Mouse (Mus musculus): Measurements from ENCODE around the gene Stab2. TPM values are rescaled to one million over a fixed set of nuclear protein-coding genes. Genes with fewer than 3 reads are reported as not detected.
A peak's percentile ranks its signal among the peaks of the same experiment; 100 is the strongest.

The Stab2 gene
- polyA plus RNA-seq, 1 experiment from 2014 or later: 0.23 TPM

- 93% methylated on average over 10 of the region's 10 CpGs for WGBS
- Histone ChIP-seq H3K36me3 (ENCODE audit: control insufficient read depth, insufficient read depth, low read length) (no peaks in the 10 kb centered on the region), H3K27me3 (ENCODE audit: control insufficient read depth, insufficient read depth, low read length) (no peaks in the 10 kb centered on the region), H3K4me1 (ENCODE audit: control insufficient read depth, insufficient read depth, low read length) (no peaks in the 10 kb centered on the region), H3K4me3 (ENCODE audit: low read depth, low read length) (no peak overlapping the region), H3K9me3 (ENCODE audit: control insufficient read depth, low read length) (no peaks in the 10 kb centered on the region), H3K27ac (replicated peaks; ENCODE audit: low read depth, low read length) (no peak overlapping the region), H3K9ac (ENCODE audit: low read length) (no peak overlapping the region), H3K4me2 (ENCODE audit: low read depth, severe bottlenecking) (no peak overlapping the region)
- DNase-seq (ENCODE audit: low spot score): no peak
- no peak for ATAC-seq (ENCODE audit: insufficient number of reproducible peaks, low FRiP score, low TSS enrichment, low read depth)
Observed at GRCm38 (mm10) chr10:86825871-86826522, 181.8 kb downstream of the Stab2 start.

GRCm38 (mm10) chr10:86824871-86825270, 183.0 kb downstream of the Stab2 start:
- ATAC-seq (ENCODE audit: insufficient number of reproducible peaks, low FRiP score, low TSS enrichment, low read depth) (no peak), DNase-seq (ENCODE audit: low spot score) (no peak)
- H3K27me3 ChIP-seq (ENCODE audit: control insufficient read depth, insufficient read depth, low read length): no peaks in the 10 kb centered on the region
- H3K4me1 ChIP-seq (ENCODE audit: control insufficient read depth, insufficient read depth, low read length): peaks cover 1% of the 10 kb centered on the region; the same call in 1 of the 2 replicates
- H3K9me3 ChIP-seq (ENCODE audit: control insufficient read depth, low read length): no peaks in the 10 kb centered on the region
- H3K36me3 ChIP-seq (ENCODE audit: control insufficient read depth, insufficient read depth, low read length): no peaks in the 10 kb centered on the region
- WGBS: 42% methylated on average over 14 of the region's 14 CpGs
- no peak overlapping the region for H3K4me3 ChIP-seq (ENCODE audit: low read depth, low read length)
- H3K4me2 ChIP-seq (ENCODE audit: low read depth, severe bottlenecking): no peak overlapping the region
- no peak overlapping the region for H3K27ac ChIP-seq (replicated peaks; ENCODE audit: low read depth, low read length)
- no peak overlapping the region for H3K9ac ChIP-seq (ENCODE audit: low read length)

GRCm38 (mm10) chr10:86824093-86824492, 183.7 kb downstream of the Stab2 start:
- H3K4me2 ChIP-seq (ENCODE audit: low read depth, severe bottlenecking): no peak overlapping the region
- ATAC-seq (ENCODE audit: insufficient number of reproducible peaks, low FRiP score, low TSS enrichment, low read depth) (no peak), DNase-seq (ENCODE audit: low spot score) (no peak)
- no peaks in the 10 kb centered on the region for H3K9me3 ChIP-seq (ENCODE audit: control insufficient read depth, low read length)
- no peak overlapping the region for H3K4me3 ChIP-seq (ENCODE audit: low read depth, low read length)
- H3K4me1 ChIP-seq (ENCODE audit: control insufficient read depth, insufficient read depth, low read length): peaks cover 8% of the 10 kb centered on the region; the same call in 1 of the 2 replicates
- no peaks in the 10 kb centered on the region for H3K27me3 ChIP-seq (ENCODE audit: control insufficient read depth, insufficient read depth, low read length)
- H3K27ac ChIP-seq (replicated peaks; ENCODE audit: low read depth, low read length): no peak overlapping the region
- H3K36me3 ChIP-seq (ENCODE audit: control insufficient read depth, insufficient read depth, low read length): no peaks in the 10 kb centered on the region
- H3K9ac ChIP-seq (ENCODE audit: low read length): no peak overlapping the region
- WGBS: 86% methylated on average over 6 of the region's 6 CpGs

- H3K4me1 ChIP-seq (ENCODE audit: control insufficient read depth, insufficient read depth, low read length): peaks cover 8% of the 10 kb centered on the region; the same call in 1 of the 2 replicates
- ATAC-seq (ENCODE audit: insufficient number of reproducible peaks, low FRiP score, low TSS enrichment, low read depth) (no peak), DNase-seq (ENCODE audit: low spot score) (no peak)
- H3K9me3 ChIP-seq (ENCODE audit: control insufficient read depth, low read length): no peaks in the 10 kb centered on the region
- no peak overlapping the region for H3K9ac ChIP-seq (ENCODE audit: low read length)
- H3K36me3 ChIP-seq (ENCODE audit: control insufficient read depth, insufficient read depth, low read length): no peaks in the 10 kb centered on the region
- H3K4me2 ChIP-seq (ENCODE audit: low read depth, severe bottlenecking): no peak overlapping the region
- no peak overlapping the region for H3K27ac ChIP-seq (replicated peaks; ENCODE audit: low read depth, low read length)
- no peak overlapping the region for H3K4me3 ChIP-seq (ENCODE audit: low read depth, low read length)
- no peaks in the 10 kb centered on the region for H3K27me3 ChIP-seq (ENCODE audit: control insufficient read depth, insufficient read depth, low read length)
- WGBS: 92% methylated on average over 7 of the region's 7 CpGs
Observed at GRCm38 (mm10) chr10:86821014-86821413, 186.8 kb downstream of the Stab2 start.

GRCm38 (mm10) chr10:86819649-86820165, 188.1 kb downstream of the Stab2 start:
- peaks cover 9% of the 10 kb centered on the region; the same call in 1 of the 2 replicates for H3K4me1 ChIP-seq (ENCODE audit: control insufficient read depth, insufficient read depth, low read length)
- WGBS: 53% methylated on average over 8 of the region's 8 CpGs
- no peaks in the 10 kb centered on the region for H3K9me3 ChIP-seq (ENCODE audit: control insufficient read depth, low read length)
- H3K9ac ChIP-seq (ENCODE audit: low read length): no peak overlapping the region
- H3K36me3 ChIP-seq (ENCODE audit: control insufficient read depth, insufficient read depth, low read length): no peaks in the 10 kb centered on the region
- no peak overlapping the region for H3K4me2 ChIP-seq (ENCODE audit: low read depth, severe bottlenecking)
- DNase-seq (ENCODE audit: low spot score): peak; percentile 24
- no peak overlapping the region for H3K4me3 ChIP-seq (ENCODE audit: low read depth, low read length)
- no peak overlapping the region for H3K27ac ChIP-seq (replicated peaks; ENCODE audit: low read depth, low read length)
- ATAC-seq (ENCODE audit: insufficient number of reproducible peaks, low FRiP score, low TSS enrichment, low read depth): no peak
- no peaks in the 10 kb centered on the region for H3K27me3 ChIP-seq (ENCODE audit: control insufficient read depth, insufficient read depth, low read length)

GRCm38 (mm10) chr10:86815133-86815532, 192.7 kb downstream of the Stab2 start:
- H3K4me2 ChIP-seq (ENCODE audit: low read depth, severe bottlenecking): no peak overlapping the region
- peaks cover 16% of the 10 kb centered on the region; the same call in 1 of the 2 replicates for H3K4me1 ChIP-seq (ENCODE audit: control insufficient read depth, insufficient read depth, low read length)
- 83% methylated on average over 7 of the region's 7 CpGs for WGBS
- DNase-seq (ENCODE audit: low spot score) (no peak), ATAC-seq (ENCODE audit: insufficient number of reproducible peaks, low FRiP score, low TSS enrichment, low read depth) (no peak)
- H3K9ac ChIP-seq (ENCODE audit: low read length): no peak overlapping the region
- no peak overlapping the region for H3K4me3 ChIP-seq (ENCODE audit: low read depth, low read length)
- no peaks in the 10 kb centered on the region for H3K36me3 ChIP-seq (ENCODE audit: control insufficient read depth, insufficient read depth, low read length)
- no peaks in the 10 kb centered on the region for H3K27me3 ChIP-seq (ENCODE audit: control insufficient read depth, insufficient read depth, low read length)
- H3K9me3 ChIP-seq (ENCODE audit: control insufficient read depth, low read length): no peaks in the 10 kb centered on the region
- H3K27ac ChIP-seq (replicated peaks; ENCODE audit: low read depth, low read length): no peak overlapping the region

- H3K27me3 ChIP-seq (ENCODE audit: control insufficient read depth, insufficient read depth, low read length): no peaks in the 10 kb centered on the region
- H3K4me1 ChIP-seq (ENCODE audit: control insufficient read depth, insufficient read depth, low read length): peaks cover 11% of the 10 kb centered on the region; the same call in 1 of the 2 replicates
- H3K9ac ChIP-seq (ENCODE audit: low read length): no peak overlapping the region; the same call in 1 of the 2 replicates
- H3K9me3 ChIP-seq (ENCODE audit: control insufficient read depth, low read length): no peaks in the 10 kb centered on the region
- ATAC-seq (ENCODE audit: insufficient number of reproducible peaks, low FRiP score, low TSS enrichment, low read depth) (no peak), DNase-seq (ENCODE audit: low spot score) (peak; percentile 28)
- H3K27ac ChIP-seq (replicated peaks; ENCODE audit: low read depth, low read length): no peak overlapping the region; the same call in 1 of the 2 replicates
- H3K36me3 ChIP-seq (ENCODE audit: control insufficient read depth, insufficient read depth, low read length): no peaks in the 10 kb centered on the region
- 67% methylated on average over 19 of the region's 19 CpGs for WGBS
- no peak overlapping the region for H3K4me2 ChIP-seq (ENCODE audit: low read depth, severe bottlenecking)
- H3K4me3 ChIP-seq (ENCODE audit: low read depth, low read length): no peak overlapping the region
Observed at GRCm38 (mm10) chr10:86814292-86815131, 193.3 kb downstream of the Stab2 start.

- ATAC-seq (ENCODE audit: insufficient number of reproducible peaks, low FRiP score, low TSS enrichment, low read depth): no peak
Observed at GRCm38 (mm10) chr10:86810612-86811011, 197.2 kb downstream of the Stab2 start.

More at GRCm38 (mm10) chr10:86810612-86811011, 197.2 kb downstream of the Stab2 start:
- no peaks in the 10 kb centered on the region for H3K36me3 ChIP-seq (ENCODE audit: control insufficient read depth, insufficient read depth, low read length)
- no peak overlapping the region for H3K4me2 ChIP-seq (ENCODE audit: low read depth, severe bottlenecking)
- H3K9me3 ChIP-seq (ENCODE audit: control insufficient read depth, low read length): no peaks in the 10 kb centered on the region
- H3K4me3 ChIP-seq (ENCODE audit: low read depth, low read length): no peak overlapping the region
- no peak overlapping the region for H3K27ac ChIP-seq (replicated peaks; ENCODE audit: low read depth, low read length)
- H3K27me3 ChIP-seq (ENCODE audit: control insufficient read depth, insufficient read depth, low read length): no peaks in the 10 kb centered on the region
- WGBS: 93% methylated on average over 5 of the region's 5 CpGs
- peaks cover 8% of the 10 kb centered on the region; the same call in 1 of the 2 replicates for H3K4me1 ChIP-seq (ENCODE audit: control insufficient read depth, insufficient read depth, low read length)
- no peak for DNase-seq (ENCODE audit: low spot score)
- no peak overlapping the region for H3K9ac ChIP-seq (ENCODE audit: low read length)

Data from limb, embryonic 11.5 days (tissue).